Mouse (Mus musculus) testis, adult 2 months (tissue): ENCODE results near the gene Tsc22d1. TPM values are rescaled to one million over a fixed set of nuclear protein-coding genes. Genes with fewer than 3 reads are reported as not detected.

Experiments used
- H3K27ac ChIP-seq: fragments of 200-500 bp; 2 replicates; pipeline ENCODE4 v1.5.1; 2012; ENCODE audit warnings: low read depth, low read length; ENCODE audit not compliant: control insufficient read depth, insufficient read depth
- H3K27me3 ChIP-seq: fragments of 200-500 bp; 2 replicates; pipeline ENCODE4 v1.6.1; 2012; ENCODE audit warnings: mild to moderate bottlenecking, low read length, moderate library complexity; ENCODE audit not compliant: control insufficient read depth, insufficient read depth
- H3K36me3 ChIP-seq: fragments of 200-500 bp; 2 replicates; pipeline ENCODE4 v1.6.1; 2012; ENCODE audit warnings: mild to moderate bottlenecking, low read length; ENCODE audit not compliant: control insufficient read depth, insufficient read depth
- H3K4me1 ChIP-seq: fragments of 200-500 bp; 2 replicates; pipeline ENCODE4 v1.6.1; 2012; ENCODE audit warnings: low read length; ENCODE audit not compliant: control insufficient read depth, insufficient read depth
- H3K4me3 ChIP-seq: fragments of 200-500 bp; 2 replicates; pipeline ENCODE4 v1.5.1; 2012; ENCODE audit warnings: low read depth, mild to moderate bottlenecking, low read length, moderate library complexity, mixed read lengths; ENCODE audit not compliant: control insufficient read depth
- CTCF ChIP-seq: fragments of 200-500 bp; IDR thresholded peaks from 2 replicates; pipeline ENCODE4 v1.5.1; 2012; ENCODE audit warnings: low read depth, mild to moderate bottlenecking, inconsistent platforms, low read length, moderate library complexity; ENCODE audit not compliant: control insufficient read depth, insufficient read depth, insufficient replicate concordance
- POLR2A ChIP-seq: fragments of 200-500 bp; IDR thresholded peaks from 2 replicates; pipeline ENCODE4 v1.6.1; 2012; ENCODE audit warnings: low read depth, mild to moderate bottlenecking, inconsistent platforms, low read length, moderate library complexity; ENCODE audit not compliant: control insufficient read depth
- polyA plus RNA-seq: library from polyadenylated mRNA; depleted of rRNA; stranded (reverse); fragments of >200 nt; gene quantifications from 2 replicates; pipeline ENCODE4 v1.2.3, GENCODE M21; 2012

Gene Tsc22d1
- polyA plus RNA-seq, 1 experiment = 198 TPM

- peak overlapping the region; percentile 32 for H3K27ac ChIP-seq
- H3K36me3 ChIP-seq = no peaks in the 10 kb centered on the region
- no peak; the same call in 1 of the 2 replicates for TF ChIP-seq POLR2A
- H3K4me1 ChIP-seq = peaks cover 2% of the 10 kb centered on the region
- H3K4me3 ChIP-seq = peak overlapping the region; percentile 46
- H3K27me3 ChIP-seq = no peaks in the 10 kb centered on the region
These were observed 93.2 kb downstream of the Tsc22d1 start for GRCm38 (mm10) chr14:76507804-76508500.

- TF ChIP-seq CTCF (no peak), POLR2A (no peak)
- H3K4me3 ChIP-seq = no peak overlapping the region
- no peaks in the 10 kb centered on the region for H3K36me3 ChIP-seq
- peak overlapping the region; percentile 45; the same call in 1 of the 2 replicates for H3K27ac ChIP-seq
- no peaks in the 10 kb centered on the region for H3K27me3 ChIP-seq
- H3K4me1 ChIP-seq = peaks cover 2% of the 10 kb centered on the region
These were observed 93.9 kb downstream of the Tsc22d1 start for GRCm38 (mm10) chr14:76508701-76509100.

- no peak for TF ChIP-seq CTCF
- TF ChIP-seq POLR2A = no peak
- H3K4me1 ChIP-seq = peaks cover 2% of the 10 kb centered on the region
- no peak overlapping the region for H3K4me3 ChIP-seq
- no peak overlapping the region for H3K27ac ChIP-seq
- H3K36me3 ChIP-seq = no peaks in the 10 kb centered on the region
- H3K27me3 ChIP-seq = no peaks in the 10 kb centered on the region
These were observed 97.2 kb downstream of the Tsc22d1 start for GRCm38 (mm10) chr14:76511971-76512370.

- peaks cover 6% of the 10 kb centered on the region for H3K4me1 ChIP-seq
- no peak overlapping the region for H3K4me3 ChIP-seq
These were observed 98.8 kb downstream of the Tsc22d1 start for GRCm38 (mm10) chr14:76513395-76514049.

GRCm38 (mm10) chr14:76514050-76514585 lies 99.4 kb downstream of the Tsc22d1 start:
- H3K27me3 ChIP-seq = no peaks in the 10 kb centered on the region
- H3K27ac ChIP-seq = no peak overlapping the region
- H3K36me3 ChIP-seq = no peaks in the 10 kb centered on the region
- H3K4me1 ChIP-seq = peaks cover 5% of the 10 kb centered on the region
- TF ChIP-seq POLR2A = no peak
- no peak for TF ChIP-seq CTCF
- H3K4me3 ChIP-seq = no peak overlapping the region

More at GRCm38 (mm10) chr14:76513395-76514049, 98.8 kb downstream of the Tsc22d1 start:
- Histone ChIP-seq H3K27me3 (no peaks in the 10 kb centered on the region), H3K27ac (peak overlapping the region; percentile 24; the same call in 1 of the 2 replicates), H3K36me3 (no peaks in the 10 kb centered on the region)
- TF ChIP-seq CTCF = no peak
- TF ChIP-seq POLR2A = no peak

GRCm38 (mm10) chr14:76515620-76516019 lies 100.9 kb downstream of the Tsc22d1 start:
- Histone ChIP-seq H3K27me3 (no peaks in the 10 kb centered on the region), H3K36me3 (no peaks in the 10 kb centered on the region), H3K27ac (no peak overlapping the region), H3K4me1 (peaks cover 11% of the 10 kb centered on the region), H3K4me3 (no peak overlapping the region)
- TF ChIP-seq CTCF = no peak
- TF ChIP-seq POLR2A = no peak

GRCm38 (mm10) chr14:76518217-76518616 lies 103.5 kb downstream of the Tsc22d1 start:
- no peaks in the 10 kb centered on the region for H3K27me3 ChIP-seq
- H3K36me3 ChIP-seq = no peaks in the 10 kb centered on the region
- H3K4me3 ChIP-seq = peak overlapping the region; percentile 51
- H3K4me1 ChIP-seq = peaks cover 11% of the 10 kb centered on the region
- no peak overlapping the region for H3K27ac ChIP-seq
- TF ChIP-seq POLR2A (no peak), CTCF (no peak)
